Mouse (Mus musculus) spleen, embryonic (tissue): ENCODE measurements around the gene Atad2b.

ENCODE experiments used
- CTCF ChIA-PET: fragments of 350-600 bp; sonication (Branson Sonifier 250); formaldehyde crosslinking; loops from one replicate; lab custom pipeline; 2022; lab: Charles Lee

Atad2b gene

DNA sequence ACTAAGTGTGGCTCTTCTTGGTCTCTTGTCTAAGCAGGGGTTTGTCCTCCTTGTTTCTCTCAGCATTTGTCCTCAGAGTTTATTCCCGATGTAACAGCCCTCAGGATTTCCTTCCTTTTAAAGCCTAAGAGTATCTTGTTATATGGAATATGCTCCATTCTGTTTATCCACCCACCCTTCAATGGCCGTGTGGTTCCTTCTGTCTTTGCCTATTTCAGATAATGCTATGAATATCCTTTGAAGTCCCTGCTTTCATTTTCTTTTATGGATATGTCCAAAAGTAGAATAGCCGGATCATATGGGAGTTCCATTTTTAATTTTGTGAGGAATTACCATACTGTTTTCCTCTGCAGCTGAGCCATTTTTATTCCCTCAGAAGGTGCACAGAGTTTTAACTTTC is 153.0 kb downstream of the Atad2b start:
- CTCF ChIA-PET = no interaction called here

DNA sequence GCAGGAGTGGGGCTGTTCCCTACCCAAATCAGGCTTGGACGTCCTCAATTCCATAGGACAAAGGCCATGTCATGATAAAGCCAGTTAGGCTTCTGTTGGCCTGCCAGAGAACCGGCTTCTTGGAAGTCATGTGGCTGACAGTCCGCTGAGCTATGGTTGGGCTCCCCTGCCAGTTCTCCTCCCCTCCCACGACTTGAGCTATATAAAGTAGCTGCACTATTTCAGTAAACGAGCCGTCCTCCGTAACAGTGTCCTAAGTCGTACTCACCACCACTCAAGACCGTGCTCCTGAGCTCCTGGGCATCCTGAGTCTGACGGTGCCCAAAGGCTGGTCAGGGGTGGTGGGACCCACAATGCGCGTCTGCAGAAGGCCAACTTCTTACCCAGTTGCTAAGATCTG is 156.0 kb downstream of the Atad2b start:
- CTCF ChIA-PET = no interaction called here

- CTCF ChIA-PET = no interaction called here
These were observed 164.3 kb downstream of the Atad2b start for GRCm38 (mm10) chr12:5081480-5081879.

DNA sequence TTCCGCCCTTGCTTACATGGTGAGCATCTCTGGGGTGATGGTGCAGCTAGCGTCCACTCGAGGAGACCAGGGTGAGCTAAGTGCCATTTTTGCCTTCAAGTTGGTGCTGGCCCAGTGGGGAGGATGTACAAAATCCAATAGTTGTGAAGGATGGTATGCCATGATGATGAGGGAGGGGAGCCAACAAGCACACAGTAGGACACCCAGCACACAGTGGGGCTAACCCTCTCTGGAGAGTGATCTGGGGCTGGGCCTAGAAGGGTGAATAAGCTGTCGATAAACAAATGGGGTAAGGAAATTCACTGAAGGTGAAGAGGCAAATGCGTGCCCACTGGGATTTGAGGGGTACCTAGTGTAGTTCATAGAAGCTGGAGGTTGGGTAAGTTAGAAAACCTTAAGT is 167.6 kb downstream of the Atad2b start:
- CTCF ChIA-PET = no interaction called here

DNA sequence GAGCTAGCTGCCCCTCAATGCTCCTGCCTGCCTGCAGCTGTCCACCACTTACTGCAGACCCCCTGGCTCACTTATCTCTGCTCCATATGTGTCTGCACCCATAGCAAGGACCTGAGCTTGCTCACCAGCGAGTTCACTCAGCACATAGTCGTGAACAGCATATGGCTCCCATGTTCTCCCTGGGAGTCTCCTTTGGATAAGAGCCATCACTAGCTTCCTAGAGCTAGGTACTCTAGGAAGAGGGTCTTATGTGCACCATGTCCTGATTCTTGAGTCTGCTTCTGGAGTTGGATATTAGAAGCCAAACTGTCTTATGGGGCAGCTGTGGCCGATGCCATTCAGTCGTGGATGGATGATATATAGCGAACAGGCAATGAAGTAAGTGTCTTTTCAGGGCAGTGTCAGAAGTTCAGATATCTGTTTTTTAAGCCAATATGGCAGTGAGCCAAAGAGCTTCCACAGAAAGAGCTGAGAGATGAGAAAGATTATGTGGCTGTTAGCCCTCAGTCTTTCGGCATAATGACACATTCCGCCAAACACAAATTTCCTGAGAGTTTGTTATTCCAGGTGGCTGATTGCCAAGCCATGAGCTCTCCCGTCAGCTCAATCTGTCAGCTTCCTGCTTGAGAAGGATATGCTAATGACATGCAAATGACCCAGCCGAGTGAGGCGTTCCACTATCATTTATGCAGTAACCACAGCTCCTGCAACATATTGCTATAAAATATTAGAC is 170.8 kb downstream of the Atad2b start:
- CTCF ChIA-PET = no interaction called here

DNA sequence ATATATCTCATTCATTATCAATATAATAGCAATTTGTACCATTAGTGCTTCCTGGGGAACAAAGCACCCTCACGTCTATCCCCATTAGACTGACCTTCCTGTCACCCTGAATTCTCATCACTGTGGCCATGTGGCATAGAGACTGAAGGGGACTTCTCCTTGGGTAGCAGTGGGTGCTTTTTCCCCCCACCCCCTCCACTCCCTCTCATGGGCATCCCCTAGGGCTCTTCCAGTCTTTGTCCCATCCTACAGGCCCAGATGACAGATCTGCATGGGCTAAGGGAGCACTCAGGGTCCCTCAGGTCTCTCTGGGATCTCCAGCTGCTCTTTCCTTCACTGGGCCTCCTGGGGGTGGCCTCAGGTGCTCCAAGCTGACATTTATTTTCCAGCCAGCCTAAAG is 171.5 kb downstream of the Atad2b start:
- CTCF ChIA-PET = no interaction called here
